9 mouse cellular contexts compared by ENCODE assay signal in genomic region chr14:41087509-41087908, GRCm38 (mm10). TPM values are rescaled to one million over a fixed set of nuclear protein-coding genes. Genes with fewer than 3 reads are reported as not detected.
A peak's percentile ranks its signal among the peaks of the same experiment; 100 is the strongest.
DNase-seq lines count a peak whose midpoint lies in the region; ATAC-seq and TF ChIP-seq lines count a peak whose summit lies in the region.
"Had no signal": no experiment of that assay in that cellular context is flagged by ENCODE, and none has a peak within 500 bp of the region (broad histone marks: within the 10 kb centered on the region; RNA-seq: fewer than 3 reads in every experiment).

No protein-coding gene starts in this region.

- intact Hi-C loops in gastrocnemius, adult 2 months (cut with DNase I): no loop called here
- intact Hi-C loops in gastrocnemius, postnatal 14 days (cut with DNase I; ENCODE audit: low total_unique reads): no loop called here

- H3K4me3 ChIP-seq in gastrocnemius, adult 2 months: no peak overlapping the region
- H3K4me3 ChIP-seq in testis, adult 2 months (ENCODE audit: control insufficient read depth, low read depth, low read length): no peak overlapping the region
- no peak overlapping the region for H3K4me3 ChIP-seq in embryonic facial prominence, embryonic 11.5 days (ENCODE audit: low read depth, low read length)

- H3K9ac ChIP-seq in embryonic facial prominence, embryonic 11.5 days (replicated peaks; ENCODE audit: low read length): no peak overlapping the region

- no peak for ATAC-seq in embryonic facial prominence, embryonic 11.5 days (replicated peaks; ENCODE audit: insufficient number of reproducible peaks, low FRiP score, low TSS enrichment, low read depth)
- no peak for ATAC-seq in granulocyte monocyte progenitor cell, adult 5-6 weeks (replicated peaks; ENCODE audit: poor library complexity, severe bottlenecking)

- H3K9me3 ChIP-seq in embryonic facial prominence, embryonic 11.5 days (replicated peaks; ENCODE audit: control insufficient read depth, low read length): no peaks in the 10 kb centered on the region

- no peak overlapping the region for H3K4me2 ChIP-seq in embryonic facial prominence, embryonic 11.5 days (ENCODE audit: low read depth, low read length)

- peak; percentile 41; the same call in 1 of the 2 replicates for TF ChIP-seq CTCF in gastrocnemius, adult 2 months (IDR thresholded peaks at IDR 0.05)
- 0 out of 2 replicates have a peak, but pooled peaks have one; percentile 10 for TF ChIP-seq CTCF in testis, adult 2 months (IDR thresholded peaks at IDR 0.05; ENCODE audit: control insufficient read depth, insufficient read depth, insufficient replicate concordance, low read depth, low read length)

- H3K36me3 ChIP-seq in testis, adult 2 months (ENCODE audit: control insufficient read depth, insufficient read depth, low read length): no peaks in the 10 kb centered on the region
- H3K36me3 ChIP-seq in embryonic facial prominence, embryonic 11.5 days (replicated peaks; ENCODE audit: control insufficient read depth, insufficient read depth, low read depth, low read length): no peaks in the 10 kb centered on the region

- no peaks in the 10 kb centered on the region for H3K27me3 ChIP-seq in testis, adult 2 months (ENCODE audit: control insufficient read depth, insufficient read depth, low read length)
- no peaks in the 10 kb centered on the region for H3K27me3 ChIP-seq in embryonic facial prominence, embryonic 11.5 days (ENCODE audit: control insufficient read depth, insufficient read depth, low read length)

- TF ChIP-seq POLR2A in testis, adult 2 months (IDR thresholded peaks at IDR 0.05; ENCODE audit: control insufficient read depth, low read depth, low read length): no peak

- no peak for DNase-seq in gastrocnemius, adult 2 months
- DNase-seq in gastrocnemius, postnatal 14 days: no peak
- DNase-seq in testis, postnatal 14 days (ENCODE audit: low spot score): no peak
- peak; percentile 9 for DNase-seq in embryonic facial prominence, embryonic 11.5 days (ENCODE audit: low spot score)
- DNase-seq in thymus, postnatal 25 days: peak; percentile 23
- DNase-seq in ovary, postnatal 10 days (ENCODE audit: low spot score): no peak

- no peaks in the 10 kb centered on the region for H3K4me1 ChIP-seq in testis, adult 2 months (ENCODE audit: control insufficient read depth, insufficient read depth, low read length)
- H3K4me1 ChIP-seq in embryonic facial prominence, embryonic 11.5 days (ENCODE audit: control insufficient read depth, insufficient read depth, low read length): no peaks in the 10 kb centered on the region

- 79% methylated on average over 1 of the region's 1 CpGs for WGBS in embryonic facial prominence, embryonic 11.5 days

- H3K27ac ChIP-seq in gastrocnemius, adult 2 months: no peak overlapping the region
- no peak overlapping the region for H3K27ac ChIP-seq in testis, adult 2 months (ENCODE audit: control insufficient read depth, insufficient read depth, low read depth, low read length)
- H3K27ac ChIP-seq in embryonic facial prominence, embryonic 11.5 days (replicated peaks; ENCODE audit: low read depth, low read length): no peak overlapping the region

RNA-seq across cellular contexts. Expression of gene Dydc1, which starts 14.8 kb away (rescaled TPM):
- total RNA-seq in gastrocnemius, adult 2 months (2021): not detected
- not detected for total RNA-seq in gastrocnemius, postnatal 14 days (2021)
- polyA plus RNA-seq in testis, adult 2 months (2012; rRNA removed): 22.1 and 24.6 TPM in 2 replicates
- polyA plus RNA-seq in embryonic facial prominence, embryonic 11.5 days (2014; fragmentation: Nextera tagmentation; extraction: Ambion mirVana): not detected in 2 replicates
- total RNA-seq in granulocyte monocyte progenitor cell, adult 5-6 weeks (2014; fragmentation: Nextera tagmentation): not detected in 2 replicates
- not detected in 2 replicates for total RNA-seq in granulocyte monocyte progenitor cell, adult 5-6 weeks (2017)
- polyA plus RNA-seq: intestine, embryonic 14.5 days had no signal

RNA-seq across cellular contexts. Expression of gene Mat1a, which starts 17.3 kb away (rescaled TPM):
- total RNA-seq in gastrocnemius, adult 2 months (2021): not detected
- not detected for total RNA-seq in gastrocnemius, postnatal 14 days (2021)
- polyA plus RNA-seq in testis, adult 2 months (2012; rRNA removed): 0.13 and 0.16 TPM in 2 replicates
- not detected in 2 replicates for polyA plus RNA-seq in embryonic facial prominence, embryonic 11.5 days (2014; fragmentation: Nextera tagmentation; extraction: Ambion mirVana)
- not detected in 2 replicates for total RNA-seq in granulocyte monocyte progenitor cell, adult 5-6 weeks (2014; fragmentation: Nextera tagmentation)
- total RNA-seq in granulocyte monocyte progenitor cell, adult 5-6 weeks (2017): not detected in 2 replicates

RNA-seq across cellular contexts. Expression of gene Dydc2, which starts 18.5 kb away (rescaled TPM):
- total RNA-seq in gastrocnemius, adult 2 months (2021): not detected
- not detected for total RNA-seq in gastrocnemius, postnatal 14 days (2021)
- 34.6 and 36.9 TPM in 2 replicates for polyA plus RNA-seq in testis, adult 2 months (2012; rRNA removed)
- not detected in 2 replicates for polyA plus RNA-seq in embryonic facial prominence, embryonic 11.5 days (2014; fragmentation: Nextera tagmentation; extraction: Ambion mirVana)
- total RNA-seq in granulocyte monocyte progenitor cell, adult 5-6 weeks (2014; fragmentation: Nextera tagmentation): not detected in 2 replicates
- not detected in 2 replicates for total RNA-seq in granulocyte monocyte progenitor cell, adult 5-6 weeks (2017)
- polyA plus RNA-seq: intestine, embryonic 14.5 days had no signal

RNA-seq across cellular contexts. Expression of gene Sftpa1, which starts 44.1 kb away (rescaled TPM):
- total RNA-seq in gastrocnemius, adult 2 months (2021): not detected
- total RNA-seq in gastrocnemius, postnatal 14 days (2021): not detected
- polyA plus RNA-seq in testis, adult 2 months (2012; rRNA removed): not detected in 2 replicates
- not detected in 2 replicates for polyA plus RNA-seq in embryonic facial prominence, embryonic 11.5 days (2014; fragmentation: Nextera tagmentation; extraction: Ambion mirVana)
- not detected in 2 replicates for total RNA-seq in granulocyte monocyte progenitor cell, adult 5-6 weeks (2014; fragmentation: Nextera tagmentation)
- total RNA-seq in granulocyte monocyte progenitor cell, adult 5-6 weeks (2017): not detected in 2 replicates
- polyA plus RNA-seq: intestine, embryonic 14.5 days had no signal

Comparison
In these comparisons a context has a peak if more than half of its experiments do, and no peak if none do; other contexts are left out.
1. DNase-seq: peak in embryonic facial prominence, embryonic 11.5 days (single experiment) and thymus, postnatal 25 days (single experiment); none in gastrocnemius, adult 2 months (single experiment), gastrocnemius, postnatal 14 days (single experiment), testis, postnatal 14 days (single experiment) and ovary, postnatal 10 days (single experiment).